ENCODE assay signal across 18 mouse cellular contexts in genomic region chr19:5928546-5928945, GRCm38 (mm10). TPM values are rescaled to one million over a fixed set of nuclear protein-coding genes. Genes with fewer than 3 reads are reported as not detected.
DNase-seq lines count a peak whose midpoint lies in the region; ATAC-seq and TF ChIP-seq lines count a peak whose summit lies in the region.
"Had no signal": no experiment of that assay in that cellular context is flagged by ENCODE, and none has a peak within 500 bp of the region (broad histone marks: within the 10 kb centered on the region; RNA-seq: fewer than 3 reads in every experiment).

No protein-coding gene starts in this region.

- no peaks in the 10 kb centered on the region for H3K9me3 ChIP-seq in heart, postnatal 0 days (replicated peaks; ENCODE audit: control insufficient read depth, low read length)
- H3K9me3 ChIP-seq in lung, embryonic 14.5 days (ENCODE audit: low read depth, low read length): no peaks in the 10 kb centered on the region
- H3K9me3 ChIP-seq in limb, embryonic 10.5 days (replicated peaks): no peaks in the 10 kb centered on the region
- H3K9me3 ChIP-seq in forebrain, embryonic 13.5 days (replicated peaks): no peaks in the 10 kb centered on the region
- H3K9me3 ChIP-seq: forebrain, embryonic 15.5 days had no signal

- ATAC-seq in heart, postnatal 0 days (ENCODE audit: insufficient read depth, low read depth): no peak
- ATAC-seq in lung, embryonic 14.5 days (ENCODE audit: insufficient read depth): no peak
- ATAC-seq in forebrain, embryonic 13.5 days: no peak
- ATAC-seq: forebrain, embryonic 15.5 days; hindbrain, embryonic 16.5 days had no signal

- no peak overlapping the region for H3K4me3 ChIP-seq in heart, postnatal 0 days (ENCODE audit: low read depth, low read length)
- H3K4me3 ChIP-seq in lung, embryonic 14.5 days (ENCODE audit: low read depth, low read length): no peak overlapping the region
- H3K4me3 ChIP-seq in brown adipose tissue, adult 24 weeks (ENCODE audit: insufficient read depth, low read depth, low read length): no peak overlapping the region
- H3K4me3 ChIP-seq in limb, embryonic 10.5 days: no peak overlapping the region
- H3K4me3 ChIP-seq in forebrain, embryonic 13.5 days: no peak overlapping the region
- H3K4me3 ChIP-seq: forebrain, embryonic 15.5 days; layer of hippocampus, adult 2 months had no signal

- peak overlapping the region; percentile 73; the same call in 1 of the 2 replicates for H3K27ac ChIP-seq in heart, postnatal 0 days (ENCODE audit: low read depth)
- peak overlapping the region; percentile 88 for H3K27ac ChIP-seq in lung, embryonic 14.5 days (ENCODE audit: low read depth)
- peak overlapping the region; percentile 26; the same call in 1 of the 2 replicates for H3K27ac ChIP-seq in brown adipose tissue, adult 24 weeks (replicated peaks; ENCODE audit: low read depth, low read length)
- H3K27ac ChIP-seq in limb, embryonic 10.5 days: peak overlapping the region; percentile 32
- H3K27ac ChIP-seq in forebrain, embryonic 13.5 days: no peak overlapping the region
- H3K27ac ChIP-seq: forebrain, embryonic 15.5 days; layer of hippocampus, adult 2 months had no signal

- 59% methylated on average over 3 of the region's 3 CpGs for WGBS in heart, postnatal 0 days
- 47% methylated on average over 3 of the region's 3 CpGs for WGBS in lung, embryonic 14.5 days
- 42% methylated on average over 3 of the region's 3 CpGs for WGBS in limb, embryonic 10.5 days
- 88% methylated on average over 3 of the region's 3 CpGs for WGBS in forebrain, embryonic 13.5 days

- peaks cover 9% of the 10 kb centered on the region; the same call in 1 of the 2 replicates for H3K4me1 ChIP-seq in heart, postnatal 0 days (ENCODE audit: control insufficient read depth, insufficient read depth)
- peaks cover 30% of the 10 kb centered on the region for H3K4me1 ChIP-seq in lung, embryonic 14.5 days (ENCODE audit: insufficient read depth)
- peaks cover 28% of the 10 kb centered on the region for H3K4me1 ChIP-seq in brown adipose tissue, adult 24 weeks (ENCODE audit: control insufficient read depth, insufficient read depth, insufficient read length, low read length)
- peaks cover 49% of the 10 kb centered on the region for H3K4me1 ChIP-seq in limb, embryonic 10.5 days
- peaks cover 31% of the 10 kb centered on the region for H3K4me1 ChIP-seq in forebrain, embryonic 13.5 days

- no peak for TF ChIP-seq EP300 in heart, postnatal 0 days (IDR thresholded peaks at IDR 0.05; ENCODE audit: low read depth)

- TF ChIP-seq CTCF in heart, postnatal 0 days (IDR thresholded peaks at IDR 0.05; ENCODE audit: low read depth): no peak
- TF ChIP-seq CTCF in lung, embryonic 14.5 days (IDR thresholded peaks at IDR 0.05; ENCODE audit: low read depth): no peak

- no peaks in the 10 kb centered on the region for H3K27me3 ChIP-seq in heart, postnatal 0 days (ENCODE audit: control insufficient read depth, insufficient read depth, low read length)
- no peaks in the 10 kb centered on the region for H3K27me3 ChIP-seq in lung, embryonic 14.5 days (ENCODE audit: insufficient read depth, low read length)
- H3K27me3 ChIP-seq in limb, embryonic 10.5 days (ENCODE audit: low read depth, poor library complexity, severe bottlenecking): peaks cover 16% of the 10 kb centered on the region
- peaks cover 10% of the 10 kb centered on the region for H3K27me3 ChIP-seq in forebrain, embryonic 13.5 days
- H3K27me3 ChIP-seq: forebrain, embryonic 15.5 days had no signal

- no peak overlapping the region for H3K9ac ChIP-seq in heart, postnatal 0 days (replicated peaks; ENCODE audit: low read depth, low read length)
- H3K9ac ChIP-seq in lung, embryonic 14.5 days: no peak overlapping the region
- no peak overlapping the region for H3K9ac ChIP-seq in forebrain, embryonic 13.5 days
- H3K9ac ChIP-seq: forebrain, embryonic 15.5 days had no signal

- H3K4me2 ChIP-seq in heart, postnatal 0 days (ENCODE audit: low read depth, low read length): no peak overlapping the region
- no peak overlapping the region for H3K4me2 ChIP-seq in lung, embryonic 14.5 days
- H3K4me2 ChIP-seq in forebrain, embryonic 13.5 days: no peak overlapping the region
- H3K4me2 ChIP-seq: forebrain, embryonic 15.5 days; liver, embryonic 11.5 days had no signal

- no peaks in the 10 kb centered on the region for H3K36me3 ChIP-seq in heart, postnatal 0 days (replicated peaks; ENCODE audit: control insufficient read depth, insufficient read depth, low read length)
- H3K36me3 ChIP-seq in lung, embryonic 14.5 days (ENCODE audit: insufficient read depth): no peaks in the 10 kb centered on the region
- no peaks in the 10 kb centered on the region for H3K36me3 ChIP-seq in limb, embryonic 10.5 days
- no peaks in the 10 kb centered on the region for H3K36me3 ChIP-seq in forebrain, embryonic 13.5 days (ENCODE audit: poor library complexity, severe bottlenecking)
- H3K36me3 ChIP-seq: forebrain, embryonic 15.5 days had no signal

- no peak for DNase-seq in heart, postnatal 0 days (ENCODE audit: low spot score)
- no peak for DNase-seq in heart, postnatal 4 days
- no peak for DNase-seq in lung, embryonic 14.5 days
- no peak for DNase-seq in lung, postnatal 25 days (ENCODE audit: low spot score)
- DNase-seq in limb, embryonic 10.5 days (ENCODE audit: low spot score): no peak
- DNase-seq: adrenal gland, postnatal 25 days; gastrocnemius, postnatal 25 days; kidney, adult 11 months; layer of hippocampus, postnatal 36 days; lung, postnatal 4 days; right cerebral cortex, postnatal 25 days; thymus, postnatal 4 days had no signal

RNA-seq across cellular contexts. Expression of gene Cdc42ep2, which starts 3.9 kb away (rescaled TPM):
- 15.7 and 17.4 TPM in 2 replicates for total RNA-seq in heart, postnatal 0 days (2014; rRNA removed; ENCODE audit: low replicate concordance)
- polyA plus RNA-seq in heart, postnatal 0 days (2015; fragmentation: Nextera tagmentation; extraction: Ambion mirVana): 8.8 and 9.5 TPM in 2 replicates
- 10 to 100 TPM; 14.2 to 14.7 TPM for total RNA-seq in heart, postnatal 4 days (2021)
- polyA plus RNA-seq in lung, embryonic 14.5 days (2014; fragmentation: Nextera tagmentation; extraction: Ambion mirVana): 9.8 and 9.9 TPM in 2 replicates
- 4.0 and 5.4 TPM in 2 replicates for polyA plus RNA-seq in brown adipose tissue, adult 24 weeks (2012; ENCODE audit: insufficient read depth, insufficient read length, missing spikeins)
- polyA plus RNA-seq in limb, embryonic 10.5 days (2016; fragmentation: Nextera tagmentation; extraction: Ambion mirVana): 1.3 and 1.7 TPM in 2 replicates
- polyA plus RNA-seq in forebrain, embryonic 13.5 days (2015; fragmentation: Nextera tagmentation; extraction: Ambion mirVana): 4.2 and 4.6 TPM in 2 replicates

RNA-seq across cellular contexts. Expression of gene Dpf2, which starts 15.7 kb away (rescaled TPM):
- total RNA-seq in heart, postnatal 0 days (2014; rRNA removed; ENCODE audit: low replicate concordance): 57.8 and 91.8 TPM in 2 replicates
- 60.5 and 61.4 TPM in 2 replicates for polyA plus RNA-seq in heart, postnatal 0 days (2015; fragmentation: Nextera tagmentation; extraction: Ambion mirVana)
- total RNA-seq in heart, postnatal 4 days (2021): 100 to 1,000 TPM; 111 to 119 TPM
- 147 and 162 TPM in 2 replicates for polyA plus RNA-seq in lung, embryonic 14.5 days (2014; fragmentation: Nextera tagmentation; extraction: Ambion mirVana)
- polyA plus RNA-seq in brown adipose tissue, adult 24 weeks (2012; ENCODE audit: insufficient read depth, insufficient read length, missing spikeins): 22.6 and 36.6 TPM in 2 replicates
- 223 and 240 TPM in 2 replicates for polyA plus RNA-seq in limb, embryonic 10.5 days (2016; fragmentation: Nextera tagmentation; extraction: Ambion mirVana)
- 147 and 169 TPM in 2 replicates for polyA plus RNA-seq in forebrain, embryonic 13.5 days (2015; fragmentation: Nextera tagmentation; extraction: Ambion mirVana)

RNA-seq across cellular contexts. Expression of gene Tigd3, which starts 34.6 kb away (rescaled TPM):
- total RNA-seq in heart, postnatal 0 days (2014; rRNA removed; ENCODE audit: low replicate concordance): 0.81 and 3.3 TPM in 2 replicates
- 0.85 and 0.91 TPM in 2 replicates for polyA plus RNA-seq in heart, postnatal 0 days (2015; fragmentation: Nextera tagmentation; extraction: Ambion mirVana)
- total RNA-seq in heart, postnatal 4 days (2021): 1 to 10 TPM; 2.0 TPM
- polyA plus RNA-seq in lung, embryonic 14.5 days (2014; fragmentation: Nextera tagmentation; extraction: Ambion mirVana): 2.7 and 3.8 TPM in 2 replicates
- not detected in 2 replicates for polyA plus RNA-seq in brown adipose tissue, adult 24 weeks (2012; ENCODE audit: insufficient read depth, insufficient read length, missing spikeins)
- polyA plus RNA-seq in limb, embryonic 10.5 days (2016; fragmentation: Nextera tagmentation; extraction: Ambion mirVana): 5.2 and 5.9 TPM in 2 replicates
- 13.1 and 15.5 TPM in 2 replicates for polyA plus RNA-seq in forebrain, embryonic 13.5 days (2015; fragmentation: Nextera tagmentation; extraction: Ambion mirVana)

RNA-seq across cellular contexts. Expression of gene Pola2, which starts 35.5 kb away (rescaled TPM):
- 44.7 and 64.3 TPM in 2 replicates for total RNA-seq in heart, postnatal 0 days (2014; rRNA removed; ENCODE audit: low replicate concordance)
- 32.7 and 34.1 TPM in 2 replicates for polyA plus RNA-seq in heart, postnatal 0 days (2015; fragmentation: Nextera tagmentation; extraction: Ambion mirVana)
- total RNA-seq in heart, postnatal 4 days (2021): 10 to 100 TPM; 32.9 to 37.1 TPM
- polyA plus RNA-seq in lung, embryonic 14.5 days (2014; fragmentation: Nextera tagmentation; extraction: Ambion mirVana): 88.7 and 89.3 TPM in 2 replicates
- 6.5 and 7.0 TPM in 2 replicates for polyA plus RNA-seq in brown adipose tissue, adult 24 weeks (2012; ENCODE audit: insufficient read depth, insufficient read length, missing spikeins)
- polyA plus RNA-seq in limb, embryonic 10.5 days (2016; fragmentation: Nextera tagmentation; extraction: Ambion mirVana): 125 and 130 TPM in 2 replicates
- polyA plus RNA-seq in forebrain, embryonic 13.5 days (2015; fragmentation: Nextera tagmentation; extraction: Ambion mirVana): 52.6 and 55.9 TPM in 2 replicates

RNA-seq across cellular contexts. Expression of gene Slc25a45, which starts 50.9 kb away (rescaled TPM):
- total RNA-seq in heart, postnatal 0 days (2014; rRNA removed; ENCODE audit: low replicate concordance): 3.1 and 4.8 TPM in 2 replicates
- 2.8 and 2.9 TPM in 2 replicates for polyA plus RNA-seq in heart, postnatal 0 days (2015; fragmentation: Nextera tagmentation; extraction: Ambion mirVana)
- 1 to 10 TPM; 5.4 to 6.2 TPM for total RNA-seq in heart, postnatal 4 days (2021)
- polyA plus RNA-seq in lung, embryonic 14.5 days (2014; fragmentation: Nextera tagmentation; extraction: Ambion mirVana): 2.4 TPM in 2 replicates
- 2.3 and 2.4 TPM in 2 replicates for polyA plus RNA-seq in brown adipose tissue, adult 24 weeks (2012; ENCODE audit: insufficient read depth, insufficient read length, missing spikeins)
- polyA plus RNA-seq in limb, embryonic 10.5 days (2016; fragmentation: Nextera tagmentation; extraction: Ambion mirVana): 1.8 TPM in 2 replicates
- polyA plus RNA-seq in forebrain, embryonic 13.5 days (2015; fragmentation: Nextera tagmentation; extraction: Ambion mirVana): 1.2 and 1.4 TPM in 2 replicates
